Mouse (Mus musculus) forebrain, embryonic 12.5 days (tissue): ENCODE data around the gene Numa1. TPM values are rescaled to one million over a fixed set of nuclear protein-coding genes. Genes with fewer than 3 reads are reported as not detected.

Source experiments
- ATAC-seq: fragments of 200-750 bp; cut with Nextera tagmentation; 2 replicates; pipeline ENCODE4 v1.8.0; 2017; ENCODE audit warnings: moderate TSS enrichment; ENCODE audit not compliant: low FRiP score
- H3K27ac ChIP-seq: fragments of 300-500 bp; sonication (generic); 2 replicates; pipeline ENCODE4 v1.5.1; 2016; ENCODE audit warnings: mild to moderate bottlenecking
- H3K27me3 ChIP-seq: fragments of 300-500 bp; sonication (generic); 2 replicates; pipeline ENCODE4 v1.6.1; 2016; ENCODE audit warnings: mild to moderate bottlenecking
- H3K36me3 ChIP-seq: fragments of 300-500 bp; sonication (generic); replicated peaks from 2 replicates; pipeline ENCODE4 v1.6.1; 2016; ENCODE audit warnings: mild to moderate bottlenecking
- H3K4me1 ChIP-seq: fragments of 300-500 bp; sonication (generic); 2 replicates; pipeline ENCODE4 v1.6.1; 2016
- H3K4me2 ChIP-seq: fragments of 300-500 bp; sonication (generic); 2 replicates; pipeline ENCODE4 v1.6.1; 2016; ENCODE audit warnings: mild to moderate bottlenecking, moderate library complexity
- H3K4me3 ChIP-seq: fragments of 300-500 bp; sonication (generic); replicated peaks from 2 replicates; pipeline ENCODE4 v1.5.1; 2016; ENCODE audit warnings: mild to moderate bottlenecking
- H3K9ac ChIP-seq: fragments of 300-500 bp; sonication (generic); 2 replicates; pipeline ENCODE4 v1.6.1; 2016; ENCODE audit warnings: mild to moderate bottlenecking
- H3K9me3 ChIP-seq: fragments of 300-500 bp; sonication (generic); 2 replicates; pipeline ENCODE4 v1.6.1; 2016
- WGBS: fragments of 180-500 bp; shearing (Covaris S2); methylation state at CpG from one replicate; pipeline ENCODE4 v1.1.7; 2016; 5-methylcytosine and 5-hydroxymethylcytosine counted together
- polyA plus RNA-seq: library from polyadenylated mRNA; unstranded; fragments of >200 nt; fragmentation: Nextera tagmentation; extraction: Ambion mirVana; gene quantifications from 2 replicates; pipeline ENCODE4 v1.2.1, GENCODE M21; 2016

Gene Numa1
- 112 and 123 TPM in 2 replicates for polyA plus RNA-seq

GRCm38 (mm10) chr7:101933751-101934240 lies at the start of gene Numa1, which contains the start of gene Lrrc51:
TSS of gene Numa1 (plus strand) at chr7:101934111.
TSS of gene Lrrc51 (minus strand) at chr7:101933895.
- Histone ChIP-seq H3K9ac (peak within 1 kb of the TSS; percentile 85), H3K4me3 (peak within 1 kb of the TSS; percentile 90), H3K4me1 (peaks cover 23% of the 10 kb centered on the region), H3K27ac (peak within 1 kb of the TSS; percentile 80), H3K27me3 (no peaks in the 10 kb centered on the region), H3K9me3 (no peaks in the 10 kb centered on the region), H3K4me2 (peak within 1 kb of the TSS; percentile 74), H3K36me3 (peaks cover 10% of the 10 kb centered on the region; the same call in 1 of the 2 replicates)
- peak; percentile 98 for ATAC-seq
- under 1% methylated on average over 40 of the region's 40 CpGs for WGBS

- ATAC-seq = no peak
- 0 out of 2 replicates have a peak, but pooled peaks cover 2% of the 10 kb centered on the region for H3K27me3 ChIP-seq
- no peak overlapping the region for H3K27ac ChIP-seq
- no peaks in the 10 kb centered on the region for H3K36me3 ChIP-seq
- 97% methylated on average over 4 of the region's 4 CpGs for WGBS
- H3K4me3 ChIP-seq = no peak overlapping the region
- H3K4me1 ChIP-seq = no peaks in the 10 kb centered on the region
- no peak overlapping the region for H3K9ac ChIP-seq
- H3K9me3 ChIP-seq = no peaks in the 10 kb centered on the region
- no peak overlapping the region for H3K4me2 ChIP-seq
These were observed 49.8 kb upstream of the Numa1 start for GRCm38 (mm10) chr7:101884160-101884559.

GRCm38 (mm10) chr7:101886274-101886673 lies 47.6 kb upstream of the Numa1 start:
- Histone ChIP-seq H3K27me3 (peaks cover 5% of the 10 kb centered on the region; the same call in 1 of the 2 replicates), H3K9ac (no peak overlapping the region), H3K9me3 (no peaks in the 10 kb centered on the region), H3K36me3 (no peaks in the 10 kb centered on the region), H3K27ac (no peak overlapping the region), H3K4me2 (no peak overlapping the region), H3K4me3 (no peak overlapping the region), H3K4me1 (no peaks in the 10 kb centered on the region)
- 92% methylated on average over 6 of the region's 6 CpGs for WGBS
- no peak for ATAC-seq

GRCm38 (mm10) chr7:101888460-101888859 lies 45.5 kb upstream of the Numa1 start:
- no peak overlapping the region for H3K4me2 ChIP-seq
- ATAC-seq = no peak
- 84% methylated on average over 4 of the region's 4 CpGs for WGBS
- H3K27me3 ChIP-seq = peaks cover 5% of the 10 kb centered on the region; the same call in 1 of the 2 replicates
- no peaks in the 10 kb centered on the region for H3K4me1 ChIP-seq
- H3K27ac ChIP-seq = no peak overlapping the region
- H3K9me3 ChIP-seq = no peaks in the 10 kb centered on the region
- no peak overlapping the region for H3K9ac ChIP-seq
- H3K4me3 ChIP-seq = no peak overlapping the region
- H3K36me3 ChIP-seq = no peaks in the 10 kb centered on the region

GRCm38 (mm10) chr7:101895695-101896094 lies 38.2 kb upstream of the Numa1 start:
- Histone ChIP-seq H3K27me3 (peaks cover 3% of the 10 kb centered on the region; the same call in 1 of the 2 replicates), H3K9ac (peak overlapping the region; percentile 53), H3K36me3 (peaks cover 12% of the 10 kb centered on the region; the same call in 1 of the 2 replicates), H3K4me2 (peak overlapping the region; percentile 47), H3K9me3 (no peaks in the 10 kb centered on the region), H3K27ac (peak overlapping the region; percentile 92), H3K4me1 (peaks cover 11% of the 10 kb centered on the region), H3K4me3 (peak overlapping the region; percentile 55)
- no peak for ATAC-seq
- 38% methylated on average over 9 of the region's 9 CpGs for WGBS

GRCm38 (mm10) chr7:101896104-101897066 lies 37.5 kb upstream of the Numa1 start:
- no peaks in the 10 kb centered on the region; the same call in 1 of the 2 replicates for H3K27me3 ChIP-seq
- H3K27ac ChIP-seq = peak overlapping the region; percentile 92
- peak overlapping the region; percentile 53 for H3K9ac ChIP-seq
- H3K9me3 ChIP-seq = no peaks in the 10 kb centered on the region
- H3K4me3 ChIP-seq = peak overlapping the region; percentile 55
- under 1% methylated on average over 57 of the region's 57 CpGs for WGBS
- peak overlapping the region; percentile 56 for H3K4me2 ChIP-seq
- ATAC-seq = peak; percentile 98
- peaks cover 12% of the 10 kb centered on the region; the same call in 1 of the 2 replicates for H3K36me3 ChIP-seq
- H3K4me1 ChIP-seq = peaks cover 11% of the 10 kb centered on the region

- no peak for ATAC-seq
- H3K4me2 ChIP-seq = no peak overlapping the region
- H3K27ac ChIP-seq = no peak overlapping the region
- H3K9me3 ChIP-seq = no peaks in the 10 kb centered on the region
- peaks cover 23% of the 10 kb centered on the region for H3K36me3 ChIP-seq
- H3K27me3 ChIP-seq = no peaks in the 10 kb centered on the region
- WGBS = 91% methylated on average over 16 of the region's 16 CpGs
- H3K9ac ChIP-seq = no peak overlapping the region
- H3K4me1 ChIP-seq = peaks cover 14% of the 10 kb centered on the region
- no peak overlapping the region for H3K4me3 ChIP-seq
These were observed 33.4 kb upstream of the Numa1 start for GRCm38 (mm10) chr7:101900331-101901097.

- no peak for ATAC-seq
- Histone ChIP-seq H3K4me3 (no peak overlapping the region), H3K9me3 (no peaks in the 10 kb centered on the region), H3K36me3 (peaks cover 23% of the 10 kb centered on the region), H3K27me3 (no peaks in the 10 kb centered on the region), H3K9ac (no peak overlapping the region), H3K4me1 (peaks cover 19% of the 10 kb centered on the region), H3K4me2 (no peak overlapping the region), H3K27ac (no peak overlapping the region)
- WGBS = 94% methylated on average over 10 of the region's 10 CpGs
These were observed 31.9 kb upstream of the Numa1 start for GRCm38 (mm10) chr7:101901969-101902368.

GRCm38 (mm10) chr7:101902846-101903245 lies 31.1 kb upstream of the Numa1 start:
- Histone ChIP-seq H3K27me3 (no peaks in the 10 kb centered on the region), H3K4me3 (no peak overlapping the region), H3K4me1 (peaks cover 21% of the 10 kb centered on the region), H3K27ac (no peak overlapping the region), H3K36me3 (peaks cover 23% of the 10 kb centered on the region), H3K9me3 (no peaks in the 10 kb centered on the region), H3K9ac (no peak overlapping the region), H3K4me2 (no peak overlapping the region)
- no peak for ATAC-seq

GRCm38 (mm10) chr7:101905561-101906286 lies 28.2 kb upstream of the Numa1 start, which contains the start of gene Lamtor1:
TSS of gene Lamtor1 (plus strand) at chr7:101905904.
- no peaks in the 10 kb centered on the region for H3K9me3 ChIP-seq
- peak within 1 kb of the TSS; percentile 96 for H3K27ac ChIP-seq
- ATAC-seq = peak; percentile 98
- no peaks in the 10 kb centered on the region for H3K27me3 ChIP-seq
- WGBS = under 1% methylated on average over 53 of the region's 61 CpGs
- H3K9ac ChIP-seq = peak within 1 kb of the TSS; percentile 83
- peaks cover 21% of the 10 kb centered on the region for H3K36me3 ChIP-seq
- H3K4me3 ChIP-seq = peak within 1 kb of the TSS; percentile 78
- peak within 1 kb of the TSS; percentile 69 for H3K4me2 ChIP-seq
- H3K4me1 ChIP-seq = peaks cover 27% of the 10 kb centered on the region

- peak within 1 kb of the TSS; percentile 78 for H3K4me3 ChIP-seq
- ATAC-seq = no peak
- peak within 1 kb of the TSS; percentile 83 for H3K9ac ChIP-seq
- peaks cover 27% of the 10 kb centered on the region for H3K4me1 ChIP-seq
- peak within 1 kb of the TSS; percentile 96 for H3K27ac ChIP-seq
- no peaks in the 10 kb centered on the region for H3K9me3 ChIP-seq
- H3K4me2 ChIP-seq = peak within 1 kb of the TSS; percentile 69
- peaks cover 26% of the 10 kb centered on the region for H3K36me3 ChIP-seq
- H3K27me3 ChIP-seq = no peaks in the 10 kb centered on the region
- WGBS = 25% methylated on average over 11 of the region's 11 CpGs
These were observed 27.6 kb upstream of the Numa1 start, which contains the start of gene Tomt for GRCm38 (mm10) chr7:101906287-101906681. TSS of gene Tomt (minus strand) at chr7:101906359.
